Mouse (Mus musculus) stomach, postnatal 0 days (tissue): Measurements from ENCODE around the gene Rasgrf1.

Experiments used
- CTCF ChIP-seq: IDR thresholded peaks from 2 replicates; pipeline ENCODE4 v1.5.1; 2016; ENCODE audit warnings: antibody characterized with exemption, low read depth, mild to moderate bottlenecking, moderate library complexity
- EP300 ChIP-seq: optimal IDR thresholded peaks from 2 replicates; pipeline ENCODE3; 2016; ENCODE audit warnings: antibody characterized with exemption

- TF ChIP-seq CTCF (no peak), EP300 (no peak)
Measured at GRCm38 (mm10) chr9:89972321-89972720, 62.6 kb downstream of the Rasgrf1 start.
